Mouse (Mus musculus) stomach, postnatal 0 days (tissue): ENCODE data around the gene Dixdc1.
A peak's percentile ranks its signal among the peaks of the same experiment; 100 is the strongest.

Source experiments
- CTCF ChIP-seq: IDR thresholded peaks from 2 replicates; pipeline ENCODE4 v1.5.1; 2016; ENCODE audit warnings: antibody characterized with exemption, low read depth, mild to moderate bottlenecking, moderate library complexity
- EP300 ChIP-seq: optimal IDR thresholded peaks from 2 replicates; pipeline ENCODE3; 2016; ENCODE audit warnings: antibody characterized with exemption

DNA sequence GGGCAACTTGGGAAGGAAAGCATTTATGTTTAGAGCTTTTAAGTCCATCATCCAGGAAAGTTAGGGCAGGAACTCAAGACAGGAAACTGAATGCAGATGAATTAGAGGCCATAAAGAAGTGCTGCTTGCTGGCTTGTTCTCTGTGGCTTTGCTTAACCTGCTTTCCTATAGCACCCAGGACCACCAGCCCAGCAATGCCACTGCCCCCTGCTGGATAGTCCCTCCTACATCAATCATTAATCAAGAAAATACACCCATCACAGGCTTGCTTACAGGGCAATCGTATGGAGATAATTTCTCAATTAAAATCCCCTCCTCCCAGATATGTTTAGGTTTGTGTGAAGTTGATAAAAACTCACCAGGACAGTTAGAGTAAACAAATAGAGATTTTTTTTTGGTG is 24.0 kb upstream of the Dixdc1 start:
- TF ChIP-seq CTCF (peak; percentile 69), EP300 (no peak)
